Mouse (Mus musculus) liver, embryonic 16.5 days (tissue): Measurements from ENCODE around the gene Myg1. TPM values are rescaled to one million over a fixed set of nuclear protein-coding genes. Genes with fewer than 3 reads are reported as not detected.
A peak's percentile ranks its signal among the peaks of the same experiment; 100 is the strongest.

ENCODE experiments used
- ATAC-seq: fragments of 200-750 bp; cut with Nextera tagmentation; 2 replicates; pipeline ENCODE4 v1.8.0; 2017; ENCODE audit warnings: low read depth, mild to moderate bottlenecking, moderate number of reproducible peaks, moderate library complexity
- H3K27ac ChIP-seq: fragments of 300-500 bp; sonication (generic); 2 replicates; pipeline ENCODE4 v1.5.1; 2014; ENCODE audit warnings: mild to moderate bottlenecking, low read length
- H3K27me3 ChIP-seq: fragments of 300-500 bp; sonication (generic); 2 replicates; pipeline ENCODE4 v1.6.1; 2014; ENCODE audit warnings: low read depth, low read length, mixed read lengths; ENCODE audit not compliant: control insufficient read depth, insufficient read depth
- H3K36me3 ChIP-seq: fragments of 300-500 bp; sonication (generic); 2 replicates; pipeline ENCODE4 v1.6.1; 2014; ENCODE audit warnings: mild to moderate bottlenecking; ENCODE audit not compliant: control insufficient read depth, insufficient read depth
- H3K4me1 ChIP-seq: fragments of 300-500 bp; sonication (generic); 2 replicates; pipeline ENCODE4 v1.6.1; 2014; ENCODE audit warnings: low read depth, low read length, mixed read lengths; ENCODE audit not compliant: control insufficient read depth
- H3K4me2 ChIP-seq: fragments of 300-500 bp; sonication (generic); 2 replicates; pipeline ENCODE4 v1.6.1; 2014; ENCODE audit warnings: low read depth, low read length, mixed read lengths
- H3K4me3 ChIP-seq: fragments of 300-500 bp; sonication (generic); 2 replicates; pipeline ENCODE4 v1.5.1; 2014; ENCODE audit warnings: low read depth, mild to moderate bottlenecking, low read length
- H3K9ac ChIP-seq: fragments of 300-500 bp; sonication (generic); 2 replicates; pipeline ENCODE4 v1.6.1; 2014; ENCODE audit warnings: low read depth, low read length
- H3K9me3 ChIP-seq: fragments of 300-500 bp; sonication (generic); replicated peaks from 2 replicates; pipeline ENCODE4 v1.6.1; 2016; ENCODE audit warnings: low read length; ENCODE audit not compliant: control insufficient read depth
- WGBS: fragments of 180-500 bp; shearing (Covaris S2); extraction: QIAGEN DNeasy Blood & Tissue Kit; methylation state at CpG from one replicate; pipeline ENCODE4 v1.1.7; 2014; ENCODE audit not compliant: insufficient replicate concordance; 5-methylcytosine and 5-hydroxymethylcytosine counted together
- polyA plus RNA-seq: library from polyadenylated mRNA; unstranded; fragments of >200 nt; fragmentation: Nextera tagmentation; extraction: Ambion mirVana; gene quantifications from 2 replicates; pipeline ENCODE4 v1.2.1, GENCODE M21; 2015

Myg1 gene
- polyA plus RNA-seq, result 34.0 and 39.3 TPM in 2 replicates

DNA sequence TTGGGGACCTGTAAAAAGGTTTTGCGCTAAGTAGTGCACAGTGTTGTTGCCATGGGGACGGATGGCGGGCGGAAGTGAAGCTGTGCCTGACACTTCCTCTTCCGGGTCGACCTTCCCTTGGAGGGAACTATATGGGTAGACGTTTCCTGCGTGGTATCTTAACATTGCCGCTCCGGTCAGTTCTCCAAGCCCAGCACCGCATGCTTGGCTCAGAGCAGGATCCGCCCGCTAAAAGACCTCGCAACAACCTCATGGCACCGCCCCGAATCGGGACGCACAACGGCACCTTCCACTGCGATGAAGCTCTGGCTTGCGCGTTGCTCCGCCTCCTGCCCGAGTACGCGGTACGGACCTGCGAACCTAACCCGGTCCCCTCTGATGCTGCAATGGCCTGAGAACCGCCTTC, at the start of gene Myg1:
Myg1 (plus strand) TSS at position 100 of the 406 bp plus-strand sequence.
- under 1% methylated on average over 30 of the region's 30 CpGs for WGBS
- no peaks in the 10 kb centered on the region for H3K27me3 ChIP-seq
- ATAC-seq, result peak; percentile 84
- H3K9me3 ChIP-seq, result no peaks in the 10 kb centered on the region
- peaks cover 24% of the 10 kb centered on the region for H3K4me1 ChIP-seq
- H3K4me3 ChIP-seq, result peak within 1 kb of the TSS; percentile 76
- peak within 1 kb of the TSS; percentile 78 for H3K27ac ChIP-seq
- peaks cover 22% of the 10 kb centered on the region for H3K36me3 ChIP-seq
- H3K4me2 ChIP-seq, result peak within 1 kb of the TSS; percentile 90
- H3K9ac ChIP-seq, result peak within 1 kb of the TSS; percentile 74

DNA sequence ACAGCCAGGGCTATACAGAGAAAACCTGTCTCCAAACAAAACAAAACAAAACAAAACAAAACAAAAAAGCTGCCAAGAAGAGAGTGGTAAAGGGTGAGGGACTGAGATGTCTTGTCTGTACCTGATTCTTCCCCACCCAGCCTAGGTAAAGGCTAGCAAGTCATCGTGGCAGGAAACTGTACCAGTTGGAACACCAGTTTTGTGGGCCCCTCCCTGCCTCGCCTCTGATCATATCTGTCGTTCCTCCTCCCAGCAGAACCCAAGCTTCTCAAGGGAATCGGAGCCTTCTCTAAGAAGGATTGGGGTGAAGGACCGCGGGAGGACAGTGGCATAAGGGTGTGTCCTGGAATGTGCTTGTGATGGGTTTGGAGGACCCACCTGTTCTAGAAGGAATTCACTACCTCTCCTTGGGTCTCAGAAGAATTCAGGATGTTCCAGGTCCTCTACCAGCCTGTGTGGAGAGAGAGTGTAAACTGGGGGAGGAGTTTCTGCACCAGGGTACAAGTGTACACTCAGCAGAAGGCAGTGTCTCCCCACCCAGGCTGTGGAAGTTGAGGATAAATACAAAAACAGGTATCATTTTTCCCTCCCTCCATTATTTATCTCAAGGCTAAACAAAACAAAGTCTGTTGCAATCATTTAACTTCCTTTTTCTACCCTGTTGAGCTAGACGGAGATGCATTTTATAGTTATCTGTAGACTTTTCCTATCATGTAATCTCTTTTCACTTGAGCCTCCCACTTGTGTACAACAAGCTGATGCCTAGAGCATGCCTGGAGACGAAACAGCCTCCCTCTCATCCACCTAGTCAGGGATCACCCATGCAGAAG, 48.8 kb upstream of the Myg1 start:
- ATAC-seq, result no peak
- no peak overlapping the region; the same call in 1 of the 2 replicates for H3K9ac ChIP-seq
- no peaks in the 10 kb centered on the region; the same call in 1 of the 2 replicates for H3K36me3 ChIP-seq
- WGBS, result 32% methylated on average over 8 of the region's 8 CpGs
- H3K9me3 ChIP-seq, result no peaks in the 10 kb centered on the region
- no peaks in the 10 kb centered on the region for H3K27me3 ChIP-seq
- peak overlapping the region; percentile 50 for H3K27ac ChIP-seq
- H3K4me3 ChIP-seq, result 0 out of 2 replicates have a peak overlapping the region, but pooled peaks have one; percentile 4
- H3K4me2 ChIP-seq, result peak overlapping the region; percentile 38
- peaks cover 33% of the 10 kb centered on the region for H3K4me1 ChIP-seq

DNA sequence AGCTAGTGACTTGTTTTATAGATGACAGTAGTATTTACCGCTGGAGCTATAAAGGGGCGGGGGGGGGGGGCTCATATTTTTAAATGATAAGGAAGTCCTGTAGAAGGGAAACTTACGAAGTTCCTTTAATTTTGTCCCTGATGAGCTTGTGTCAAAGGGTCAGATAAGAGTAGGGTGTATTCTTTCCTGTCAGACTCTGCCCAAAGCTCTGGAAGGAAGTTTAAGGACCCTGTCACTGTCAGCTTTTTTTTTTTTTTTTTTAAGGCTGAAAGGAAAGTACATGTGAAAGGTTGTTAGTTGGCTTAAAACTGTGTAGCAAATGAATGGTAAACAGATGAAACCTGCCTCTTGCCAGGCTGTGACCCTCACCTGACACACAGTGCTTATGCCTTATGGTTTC, 47.9 kb upstream of the Myg1 start:
- Histone ChIP-seq H3K27me3 (no peaks in the 10 kb centered on the region), H3K4me1 (peaks cover 31% of the 10 kb centered on the region), H3K9ac (no peak overlapping the region), H3K36me3 (no peaks in the 10 kb centered on the region; the same call in 1 of the 2 replicates), H3K4me3 (no peak overlapping the region), H3K9me3 (no peaks in the 10 kb centered on the region), H3K4me2 (no peak overlapping the region), H3K27ac (no peak overlapping the region)
- ATAC-seq, result no peak
- WGBS, result 19% methylated on average over 3 of the region's 3 CpGs

DNA sequence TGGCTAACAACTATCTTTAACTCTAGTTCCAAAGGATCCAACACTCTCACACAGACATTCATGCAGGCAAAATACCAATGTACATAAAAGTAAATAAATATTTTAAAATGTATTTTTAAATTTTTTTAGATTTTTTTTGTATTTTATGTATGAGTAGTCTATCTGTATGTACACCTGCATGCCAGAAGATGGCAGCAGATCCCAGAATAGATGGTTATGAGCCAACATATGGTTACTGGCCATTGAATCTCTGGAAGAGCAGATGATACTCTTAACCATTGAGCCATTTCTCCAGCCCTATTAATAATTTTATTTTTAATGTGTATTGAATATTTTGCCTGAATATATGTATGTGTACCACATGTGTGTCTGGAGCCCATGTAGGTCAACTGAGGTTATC, 44.1 kb upstream of the Myg1 start:
- H3K36me3 ChIP-seq, result no peaks in the 10 kb centered on the region
- no peak for ATAC-seq

DNA sequence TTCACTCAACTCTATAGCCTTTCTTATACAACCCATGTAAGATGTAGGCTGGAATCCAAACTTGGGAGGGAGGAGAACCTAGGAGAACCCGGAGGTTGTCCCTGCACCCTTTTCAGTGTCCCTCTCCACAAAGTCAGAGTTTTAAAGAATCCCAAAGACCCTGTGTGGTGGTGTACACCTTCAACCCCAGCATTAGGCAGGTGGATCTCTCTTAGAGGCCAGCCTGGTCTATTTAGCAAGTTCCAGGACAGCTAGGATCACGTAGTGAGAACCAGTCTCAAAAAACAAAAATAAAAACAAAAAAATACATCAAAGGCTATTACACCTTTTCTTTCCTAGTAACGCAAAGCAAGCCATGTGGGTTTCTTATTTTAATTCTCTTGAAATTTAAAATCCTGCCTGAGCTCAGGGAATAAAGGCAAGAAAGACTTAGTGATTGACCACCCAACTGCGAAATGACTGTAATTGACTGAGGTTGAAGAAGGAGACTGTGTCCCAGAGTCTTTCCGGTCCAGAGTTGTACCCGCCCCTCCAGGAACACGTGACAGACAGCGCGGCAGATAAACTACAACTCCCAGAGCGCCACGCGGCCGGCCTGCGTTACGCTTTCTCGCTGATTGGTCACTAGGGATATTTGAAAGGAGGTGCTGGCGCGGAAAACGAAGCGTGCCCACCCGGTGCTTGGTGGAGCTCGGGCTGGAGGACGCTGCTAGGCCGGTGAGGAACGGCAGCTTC, 35.7 kb upstream of the Myg1 start, which contains the start of gene Espl1:
Espl1 (plus strand) TSS at position 634 of the 735 bp plus-strand sequence.
- H3K27me3 ChIP-seq, result no peaks in the 10 kb centered on the region
- H3K27ac ChIP-seq, result peak within 1 kb of the TSS; percentile 78
- ATAC-seq, result peak; percentile 99

More for the DNA sequence above, 44.1 kb upstream of the Myg1 start:
- Histone ChIP-seq H3K9ac (no peak overlapping the region), H3K27me3 (no peaks in the 10 kb centered on the region), H3K4me3 (no peak overlapping the region), H3K4me2 (no peak overlapping the region), H3K9me3 (no peaks in the 10 kb centered on the region), H3K4me1 (peaks cover 8% of the 10 kb centered on the region), H3K27ac (no peak overlapping the region)

DNA sequence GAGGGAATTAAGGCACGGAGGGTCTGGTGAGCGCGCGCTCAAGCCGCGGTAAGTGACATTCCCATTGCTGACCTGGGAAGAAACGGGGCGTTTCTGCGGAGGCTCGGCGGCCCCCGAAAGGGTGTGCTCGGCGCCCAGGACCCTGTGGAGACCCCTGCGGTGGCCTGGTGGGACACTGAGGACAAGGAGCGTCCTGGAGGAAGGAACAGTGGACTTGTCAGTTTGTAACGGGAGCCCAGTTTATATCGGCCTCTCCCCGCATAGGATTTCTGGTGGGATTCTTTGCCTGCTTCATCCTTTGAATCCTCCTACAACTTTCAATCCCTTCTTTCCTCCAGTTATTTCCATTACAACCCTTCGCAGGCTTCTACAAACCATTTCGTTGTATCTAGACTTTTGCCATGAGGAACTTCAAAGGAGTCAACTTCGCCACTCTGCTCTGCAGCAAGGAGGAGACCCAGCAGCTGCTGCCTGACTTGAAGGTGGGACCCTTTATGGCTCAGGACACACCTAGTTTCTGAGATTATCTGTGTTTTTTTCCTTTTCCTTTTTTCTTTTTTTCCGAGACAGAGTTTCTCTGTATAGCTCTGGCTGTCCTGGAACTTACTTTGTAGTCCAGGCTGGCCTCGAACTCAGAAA, 35.0 kb upstream of the Myg1 start:
- WGBS, result 2% methylated on average over 24 of the region's 24 CpGs
- peaks cover 29% of the 10 kb centered on the region for H3K36me3 ChIP-seq
- peaks cover 8% of the 10 kb centered on the region for H3K4me1 ChIP-seq
- peak overlapping the region; percentile 75 for H3K4me2 ChIP-seq
- H3K4me3 ChIP-seq, result peak overlapping the region; percentile 93
- H3K27ac ChIP-seq, result peak overlapping the region; percentile 78
- no peak for ATAC-seq
- H3K27me3 ChIP-seq, result no peaks in the 10 kb centered on the region
- H3K9ac ChIP-seq, result peak overlapping the region; percentile 89
- H3K9me3 ChIP-seq, result no peaks in the 10 kb centered on the region

More for the DNA sequence above, 35.7 kb upstream of the Myg1 start, which contains the start of gene Espl1:
- H3K9ac ChIP-seq, result peak within 1 kb of the TSS; percentile 89
- H3K9me3 ChIP-seq, result no peaks in the 10 kb centered on the region
- peaks cover 23% of the 10 kb centered on the region for H3K36me3 ChIP-seq
- peak within 1 kb of the TSS; percentile 75 for H3K4me2 ChIP-seq
- 5% methylated on average over 25 of the region's 25 CpGs for WGBS
- peak within 1 kb of the TSS; percentile 93 for H3K4me3 ChIP-seq
- peaks cover 8% of the 10 kb centered on the region for H3K4me1 ChIP-seq

DNA sequence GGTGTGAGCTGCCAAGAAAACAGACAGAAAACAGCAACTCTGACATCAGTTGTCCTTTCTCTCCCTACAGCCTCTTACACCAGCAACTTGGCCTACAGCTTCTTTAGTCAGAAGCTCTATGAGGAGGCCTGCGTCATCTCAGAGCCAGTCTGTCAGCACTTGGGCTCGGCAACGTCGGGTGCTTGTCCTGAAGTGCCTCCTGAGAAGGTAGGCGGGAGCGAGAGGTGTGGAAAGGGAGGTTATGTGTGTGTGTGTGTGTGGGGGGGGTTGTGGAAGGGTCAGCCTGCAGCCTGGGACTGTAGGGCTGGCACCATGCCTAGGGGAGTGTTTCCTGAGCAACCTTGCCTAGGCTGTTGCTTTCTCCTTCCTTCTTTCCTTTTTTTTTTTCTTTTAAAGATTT, 29.0 kb upstream of the Myg1 start:
- WGBS, result 85% methylated on average over 6 of the region's 6 CpGs
- H3K27me3 ChIP-seq, result no peaks in the 10 kb centered on the region
- H3K27ac ChIP-seq, result no peak overlapping the region
- no peaks in the 10 kb centered on the region for H3K9me3 ChIP-seq
- H3K36me3 ChIP-seq, result peaks cover 74% of the 10 kb centered on the region
- no peaks in the 10 kb centered on the region; the same call in 1 of the 2 replicates for H3K4me1 ChIP-seq
- ATAC-seq, result no peak
- no peak overlapping the region for H3K4me3 ChIP-seq
- H3K4me2 ChIP-seq, result no peak overlapping the region
- no peak overlapping the region for H3K9ac ChIP-seq

DNA sequence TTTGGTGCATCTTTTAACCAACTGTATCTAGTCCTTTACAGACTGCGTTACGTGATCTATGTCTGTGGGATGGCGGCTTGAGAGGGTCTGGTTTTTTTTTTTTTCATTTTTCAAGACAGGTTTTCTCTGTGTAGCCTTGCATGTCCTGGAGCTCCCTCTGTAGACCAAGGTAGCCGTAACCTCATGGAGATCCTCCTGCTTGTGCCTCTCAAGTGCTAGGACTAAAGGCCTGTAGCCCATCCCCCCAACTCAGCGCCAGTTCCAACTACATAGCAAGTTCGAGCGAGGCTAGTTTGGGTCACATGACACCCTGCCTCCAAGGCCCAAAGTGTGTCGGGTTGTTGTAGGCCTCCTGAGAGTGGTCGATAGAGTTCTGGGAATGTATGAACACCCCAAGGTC, 22.8 kb upstream of the Myg1 start:
- 85% methylated on average over 9 of the region's 9 CpGs for WGBS
- Histone ChIP-seq H3K36me3 (peaks cover 73% of the 10 kb centered on the region), H3K4me1 (no peaks in the 10 kb centered on the region), H3K4me2 (no peak overlapping the region), H3K9me3 (no peaks in the 10 kb centered on the region), H3K27me3 (no peaks in the 10 kb centered on the region), H3K27ac (no peak overlapping the region), H3K9ac (no peak overlapping the region), H3K4me3 (no peak overlapping the region)
- ATAC-seq, result no peak
